Mouse (Mus musculus): ENCODE measurements around the gene Clec10a.
A peak's percentile ranks its signal among the peaks of the same experiment; 100 is the strongest.

The Clec10a gene

GRCm38 (mm10) chr11:70180496-70180895, 24.5 kb downstream of the Clec10a start:
- DNase-seq (ENCODE audit: low spot score) = no peak

- no peak for DNase-seq (ENCODE audit: low spot score)
These were observed 29.1 kb downstream of the Clec10a start for GRCm38 (mm10) chr11:70185120-70185519.

GRCm38 (mm10) chr11:70189319-70190134, 33.5 kb downstream of the Clec10a start:
- no peak for DNase-seq (ENCODE audit: low spot score)

GRCm38 (mm10) chr11:70191188-70191587, 35.2 kb downstream of the Clec10a start:
- DNase-seq (ENCODE audit: low spot score) = no peak

GRCm38 (mm10) chr11:70192157-70192556, 36.2 kb downstream of the Clec10a start:
- no peak for DNase-seq (ENCODE audit: low spot score)

- no peak for DNase-seq (ENCODE audit: low spot score)
These were observed 37.6 kb downstream of the Clec10a start for GRCm38 (mm10) chr11:70193354-70194285.

GRCm38 (mm10) chr11:70198332-70198731, 42.3 kb downstream of the Clec10a start:
- no peak for DNase-seq (ENCODE audit: low spot score)

- no peak for DNase-seq (ENCODE audit: low spot score)
These were observed 43.1 kb downstream of the Clec10a start for GRCm38 (mm10) chr11:70199107-70199506.

- no peak for DNase-seq (ENCODE audit: low spot score)
These were observed 44.1 kb downstream of the Clec10a start for GRCm38 (mm10) chr11:70200036-70200608.

GRCm38 (mm10) chr11:70201691-70202090, 45.7 kb downstream of the Clec10a start:
- peak; percentile 88 for DNase-seq (ENCODE audit: low spot score)

- no peak for DNase-seq (ENCODE audit: low spot score)
These were observed 50.8 kb downstream of the Clec10a start for GRCm38 (mm10) chr11:70206801-70207200.

GRCm38 (mm10) chr11:70207283-70207682, 51.3 kb downstream of the Clec10a start:
- DNase-seq (ENCODE audit: low spot score) = no peak

GRCm38 (mm10) chr11:70208778-70209388, 52.9 kb downstream of the Clec10a start:
- no peak for DNase-seq (ENCODE audit: low spot score)

- no peak for DNase-seq (ENCODE audit: low spot score)
These were observed 54.7 kb downstream of the Clec10a start for GRCm38 (mm10) chr11:70210681-70211080.

GRCm38 (mm10) chr11:70211972-70212371, 56.0 kb downstream of the Clec10a start:
- no peak for DNase-seq (ENCODE audit: low spot score)

GRCm38 (mm10) chr11:70212423-70212822, 56.4 kb downstream of the Clec10a start, which contains the start of gene Slc16a11:
Gene Slc16a11, plus strand, starts transcription at chr11:70212752.
- no peak for DNase-seq (ENCODE audit: low spot score)

- no peak for DNase-seq (ENCODE audit: low spot score)
These were observed 56.9 kb downstream of the Clec10a start for GRCm38 (mm10) chr11:70212896-70213295.

- DNase-seq (ENCODE audit: low spot score) = no peak
These were observed 57.7 kb downstream of the Clec10a start for GRCm38 (mm10) chr11:70213736-70214135.

- DNase-seq (ENCODE audit: low spot score) = no peak
These were observed 58.3 kb downstream of the Clec10a start for GRCm38 (mm10) chr11:70214191-70214855.

GRCm38 (mm10) chr11:70214856-70215209, 58.8 kb downstream of the Clec10a start:
- DNase-seq (ENCODE audit: low spot score) = no peak

GRCm38 (mm10) chr11:70215301-70215700, 59.3 kb downstream of the Clec10a start:
- no peak for DNase-seq (ENCODE audit: low spot score)

Measured in urinary bladder, postnatal 25 days (tissue).